Mouse (Mus musculus) C2C12 (cell line): Measurements from ENCODE around the gene Asf1b. TPM values are rescaled to one million over a fixed set of nuclear protein-coding genes. Genes with fewer than 3 reads are reported as not detected.
"Not testable (repeated sequence)": the region's sequence is repeated elsewhere in the genome, so short reads cannot be mapped to it uniquely, and the experiment has no call there.

Source experiments
- H3K27me3 ChIP-seq: one replicate; pipeline ENCODE4 v1.6.1; 2011; ENCODE audit not compliant: control insufficient read depth, insufficient read depth, insufficient read length
- H3K36me3 ChIP-seq: one replicate; pipeline ENCODE4 v1.6.1; 2011; ENCODE audit not compliant: control insufficient read depth, insufficient read depth
- H3K4me3 ChIP-seq: one replicate; pipeline ENCODE4 v1.5.1; 2011; ENCODE audit warnings: mild to moderate bottlenecking, control low read depth; ENCODE audit not compliant: poor library complexity, insufficient read depth, severe bottlenecking
- H3K79me2 ChIP-seq: one replicate; pipeline ENCODE4 v1.6.1; 2011; ENCODE audit not compliant: control insufficient read depth, insufficient read depth
- H3K79me3 ChIP-seq: one replicate; pipeline ENCODE4 v1.6.1; 2011; ENCODE audit warnings: low read depth, control low read depth
- H3ac ChIP-seq: one replicate; pipeline ENCODE3; 2011; ENCODE audit warnings: low read depth; ENCODE audit not compliant: control insufficient read depth, insufficient read length
- CEBPB ChIP-seq: IDR thresholded peaks from one replicate; pipeline ENCODE4 v1.6.1; 2011; ENCODE audit warnings: low read depth, mild to moderate bottlenecking, control low read depth, moderate library complexity
- CTCF ChIP-seq: IDR thresholded peaks from one replicate; pipeline ENCODE4 v1.5.1; 2011; ENCODE audit not compliant: control insufficient read depth, insufficient read depth, insufficient read length
- FOSL1 ChIP-seq: IDR thresholded peaks from one replicate; pipeline ENCODE4 v1.8.0; 2011; ENCODE audit warnings: mild to moderate bottlenecking, low read length; ENCODE audit not compliant: poor library complexity, insufficient read depth, severe bottlenecking
- MAX ChIP-seq: IDR thresholded peaks from one replicate; pipeline ENCODE4 v1.6.1; 2011; ENCODE audit warnings: mild to moderate bottlenecking, control low read depth
- MYOD1 ChIP-seq: IDR thresholded peaks from one replicate; pipeline ENCODE4 v1.6.1; 2011; ENCODE audit warnings: low read depth; ENCODE audit not compliant: control insufficient read depth, insufficient read length
- MYOG ChIP-seq: IDR thresholded peaks from one replicate; pipeline ENCODE4 v1.6.1; 2011; ENCODE audit not compliant: control insufficient read depth, insufficient read length; ENCODE audit errors: extremely low read depth
- USF1 ChIP-seq: IDR thresholded peaks from one replicate; pipeline ENCODE4 v1.6.1; 2011; ENCODE audit warnings: low read depth, mild to moderate bottlenecking, control low read depth, moderate library complexity
- polyA plus RNA-seq: library from polyadenylated mRNA; unstranded; fragments of >200 nt; fragmentation: generic; extraction: Trizol; gene quantifications from one replicate; pipeline ENCODE4 v1.2.1, GENCODE M21; 2012; ENCODE audit warnings: missing spikeins

Asf1b gene
- polyA plus RNA-seq, 1 experiment: 140 TPM

DNA sequence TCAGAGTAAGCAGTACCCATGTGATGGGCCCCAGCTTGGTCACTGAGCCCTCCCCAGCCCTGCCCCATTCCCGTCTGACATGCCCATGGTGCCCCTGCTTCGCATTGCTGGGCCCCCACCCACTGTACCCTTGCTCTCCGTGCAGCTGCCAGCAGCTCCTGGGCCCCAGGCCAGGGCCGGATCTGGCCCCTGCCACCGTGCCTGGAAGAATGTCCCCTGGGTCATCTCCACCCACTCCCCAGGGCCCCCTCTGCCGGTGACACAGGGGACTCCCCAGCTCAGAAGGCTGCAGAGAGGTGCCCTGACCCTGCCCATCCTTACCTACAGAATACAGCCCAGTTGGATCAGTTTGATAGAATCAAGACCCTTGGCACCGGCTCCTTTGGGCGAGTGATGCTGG is 25.5 kb downstream of the Asf1b start:
- TF ChIP-seq MYOD1: no peak
- TF ChIP-seq MYOG: no peak
- TF ChIP-seq MAX: no peak
- no peak for TF ChIP-seq CTCF
- no peak for TF ChIP-seq USF1
- no peak for TF ChIP-seq FOSL1
- no peak for TF ChIP-seq CEBPB
- Histone ChIP-seq H3K79me2 (peaks cover 21% of the 10 kb centered on the region), H3K79me3 (peaks cover 2% of the 10 kb centered on the region), H3K36me3 (peaks cover 25% of the 10 kb centered on the region), H3K4me3 (no peak overlapping the region), H3ac (no peak overlapping the region), H3K27me3 (no peaks in the 10 kb centered on the region)

GRCm38 (mm10) chr8:83981533-83981932 is 26.2 kb downstream of the Asf1b start:
- no peak for TF ChIP-seq MAX
- TF ChIP-seq MYOD1: no peak
- TF ChIP-seq USF1: no peak
- no peak for TF ChIP-seq MYOG
- no peak for TF ChIP-seq FOSL1
- no peak for TF ChIP-seq CTCF
- TF ChIP-seq CEBPB: no peak
- Histone ChIP-seq H3ac (no peak overlapping the region), H3K4me3 (no peak overlapping the region), H3K36me3 (peaks cover 32% of the 10 kb centered on the region), H3K79me2 (peaks cover 14% of the 10 kb centered on the region), H3K27me3 (no peaks in the 10 kb centered on the region), H3K79me3 (no peaks in the 10 kb centered on the region)

GRCm38 (mm10) chr8:83982449-83982848 is 27.1 kb downstream of the Asf1b start:
- no peak overlapping the region for H3K4me3 ChIP-seq
- TF ChIP-seq MYOG (no peak), MYOD1 (no peak), USF1 (no peak), MAX (no peak), FOSL1 (no peak), CTCF (no peak), CEBPB (no peak)
- no peaks in the 10 kb centered on the region for H3K27me3 ChIP-seq
- peaks cover 5% of the 10 kb centered on the region for H3K79me2 ChIP-seq
- peaks cover 40% of the 10 kb centered on the region for H3K36me3 ChIP-seq
- no peak overlapping the region for H3ac ChIP-seq
- no peaks in the 10 kb centered on the region for H3K79me3 ChIP-seq

- H3ac ChIP-seq, H3K27me3 ChIP-seq, H3K79me3 ChIP-seq, H3K4me3 ChIP-seq, H3K79me2 ChIP-seq: not testable (repeated sequence)
- H3K36me3 ChIP-seq: peaks cover 48% of the 10 kb centered on the region
Observed at GRCm38 (mm10) chr8:83983222-83983621, 27.9 kb downstream of the Asf1b start.

- H3K79me3 ChIP-seq: no peaks in the 10 kb centered on the region
- H3K27me3 ChIP-seq: no peaks in the 10 kb centered on the region
- H3K79me2 ChIP-seq: no peaks in the 10 kb centered on the region
- H3K36me3 ChIP-seq: peaks cover 55% of the 10 kb centered on the region
- H3K4me3 ChIP-seq: no peak overlapping the region
- H3ac ChIP-seq: no peak overlapping the region
- TF ChIP-seq CTCF (no peak), FOSL1 (no peak), MYOG (no peak), USF1 (no peak), MYOD1 (no peak), MAX (no peak), CEBPB (no peak)
Observed at GRCm38 (mm10) chr8:83989243-83989642, 33.9 kb downstream of the Asf1b start.

DNA sequence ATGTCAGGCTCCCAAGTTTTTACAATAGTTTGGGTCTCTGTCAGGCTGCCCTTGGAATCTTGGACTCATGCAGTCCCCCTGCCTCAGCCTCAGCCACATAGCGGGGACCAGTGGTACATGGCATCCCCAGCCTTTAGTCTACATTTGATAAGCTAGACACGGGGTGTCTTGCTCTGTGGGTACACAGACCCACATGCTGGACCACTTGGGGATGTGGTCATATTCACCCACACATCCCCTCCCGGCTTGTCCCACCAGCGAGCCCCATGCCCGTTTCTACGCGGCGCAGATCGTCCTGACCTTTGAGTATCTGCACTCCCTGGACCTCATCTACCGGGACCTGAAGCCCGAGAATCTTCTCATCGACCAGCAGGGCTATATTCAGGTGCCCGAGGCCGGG is 34.9 kb downstream of the Asf1b start:
- Histone ChIP-seq H3K36me3 (peaks cover 60% of the 10 kb centered on the region), H3K27me3 (no peaks in the 10 kb centered on the region), H3K4me3 (no peak overlapping the region), H3K79me3 (no peaks in the 10 kb centered on the region), H3K79me2 (no peaks in the 10 kb centered on the region), H3ac (no peak overlapping the region)
- TF ChIP-seq MAX (no peak), FOSL1 (no peak), MYOG (no peak), USF1 (no peak), MYOD1 (no peak), CTCF (no peak), CEBPB (no peak)
